Mouse (Mus musculus) olfactory bulb, adult 2 months (tissue): Measurements from ENCODE around the gene Pigs. TPM values are rescaled to one million over a fixed set of nuclear protein-coding genes. Genes with fewer than 3 reads are reported as not detected.

Experiments used
- H3K27ac ChIP-seq: fragments of 200-500 bp; 2 replicates; pipeline ENCODE4 v1.5.1; 2012; ENCODE audit warnings: low read depth, low read length; ENCODE audit not compliant: insufficient read depth
- H3K4me1 ChIP-seq: fragments of 200-500 bp; 2 replicates; pipeline ENCODE4 v1.6.1; 2012; ENCODE audit warnings: low read length; ENCODE audit not compliant: control insufficient read depth, insufficient read depth
- H3K4me3 ChIP-seq: fragments of 200-500 bp; 2 replicates; pipeline ENCODE4 v1.5.1; 2012; ENCODE audit warnings: mild to moderate bottlenecking, low read depth, low read length, moderate library complexity; ENCODE audit not compliant: insufficient read depth
- CTCF ChIP-seq: fragments of 200-500 bp; IDR thresholded peaks from 2 replicates; pipeline ENCODE4 v1.5.1; 2012; ENCODE audit warnings: low read depth, mild to moderate bottlenecking, low read length, moderate library complexity; ENCODE audit not compliant: insufficient read depth
- POLR2A ChIP-seq: fragments of 200-500 bp; IDR thresholded peaks from 2 replicates; pipeline ENCODE4 v1.6.1; 2012; ENCODE audit warnings: mild to moderate bottlenecking, low read depth, low read length, moderate library complexity; ENCODE audit not compliant: insufficient read depth
- WGBS: fragments of 180-500 bp; shearing (Covaris S2); methylation state at CpG from one replicate; pipeline ENCODE4 v1.1.7; 2018; 5-methylcytosine and 5-hydroxymethylcytosine counted together
- polyA plus RNA-seq: library from polyadenylated mRNA; stranded (reverse); fragments of >200 nt; gene quantifications from 2 replicates; pipeline ENCODE4 v1.2.4, GENCODE M21; 2012; ENCODE audit warnings: low replicate concordance; ENCODE audit not compliant: missing spikeins, insufficient read depth, insufficient read length

Gene Pigs
- polyA plus RNA-seq, 1 experiment: not detected

- under 1% methylated on average over 41 of the region's 41 CpGs for WGBS
- Histone ChIP-seq H3K4me1 (peaks cover 8% of the 10 kb centered on the region), H3K27ac (no peak overlapping the region), H3K4me3 (peak overlapping the region; percentile 86)
- TF ChIP-seq POLR2A: no peak
- TF ChIP-seq CTCF: no peak
Observed at GRCm38 (mm10) chr11:78328512-78329056, 369 bp downstream of the Pigs start.

GRCm38 (mm10) chr11:78332676-78333075, 4.5 kb downstream of the Pigs start:
- Histone ChIP-seq H3K27ac (no peak overlapping the region), H3K4me1 (peaks cover 5% of the 10 kb centered on the region), H3K4me3 (no peak overlapping the region)
- 92% methylated on average over 12 of the region's 12 CpGs for WGBS
- no peak for TF ChIP-seq CTCF

GRCm38 (mm10) chr11:78333992-78334391, 5.8 kb downstream of the Pigs start:
- Histone ChIP-seq H3K4me1 (peaks cover 2% of the 10 kb centered on the region), H3K27ac (no peak overlapping the region), H3K4me3 (no peak overlapping the region)
- 92% methylated on average over 5 of the region's 5 CpGs for WGBS
- TF ChIP-seq CTCF (no peak), POLR2A (no peak)

DNA sequence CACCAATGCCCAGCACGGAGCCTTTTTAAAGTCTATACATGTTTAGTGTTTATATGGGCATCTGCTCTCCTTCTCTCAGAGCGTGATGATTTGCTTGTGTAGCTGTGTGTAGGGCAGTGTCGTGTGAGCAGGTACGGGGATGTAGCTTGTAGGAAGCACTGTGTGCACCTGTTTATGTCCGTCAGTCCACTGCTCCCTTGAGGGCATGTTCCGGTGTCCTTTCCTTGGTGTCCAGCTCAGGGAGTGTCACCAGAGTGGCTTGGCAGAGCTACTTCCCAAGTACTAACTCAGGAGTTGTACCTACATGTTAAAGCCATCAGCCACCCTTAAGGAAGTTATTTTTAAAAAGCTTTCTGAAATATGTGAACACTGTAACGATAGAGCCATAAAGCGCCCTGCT, 8.8 kb downstream of the Pigs start:
- no peaks in the 10 kb centered on the region for H3K4me1 ChIP-seq
- TF ChIP-seq POLR2A: no peak
- TF ChIP-seq CTCF: no peak
- H3K4me3 ChIP-seq: no peak overlapping the region
- H3K27ac ChIP-seq: no peak overlapping the region
- 95% methylated on average over 8 of the region's 8 CpGs for WGBS

- Histone ChIP-seq H3K4me3 (no peak overlapping the region), H3K4me1 (peaks cover 18% of the 10 kb centered on the region), H3K27ac (no peak overlapping the region)
- TF ChIP-seq CTCF (no peak), POLR2A (no peak)
- 88% methylated on average over 12 of the region's 12 CpGs for WGBS
Observed at GRCm38 (mm10) chr11:78341702-78342101, 13.5 kb downstream of the Pigs start.

- Histone ChIP-seq H3K4me1 (peaks cover 20% of the 10 kb centered on the region), H3K4me3 (peak within 1 kb of the TSS; percentile 93), H3K27ac (0 out of 2 replicates have a peak within 1 kb of the TSS, but pooled peaks have one; percentile 27)
- WGBS: 1% methylated on average over 64 of the region's 66 CpGs
- TF ChIP-seq CTCF (no peak), POLR2A (peak; percentile 53)
Observed at GRCm38 (mm10) chr11:78343381-78344327, 15.4 kb downstream of the Pigs start, which contains the start of gene Unc119. Gene Unc119 (plus strand): TSS chr11:78343482.

DNA sequence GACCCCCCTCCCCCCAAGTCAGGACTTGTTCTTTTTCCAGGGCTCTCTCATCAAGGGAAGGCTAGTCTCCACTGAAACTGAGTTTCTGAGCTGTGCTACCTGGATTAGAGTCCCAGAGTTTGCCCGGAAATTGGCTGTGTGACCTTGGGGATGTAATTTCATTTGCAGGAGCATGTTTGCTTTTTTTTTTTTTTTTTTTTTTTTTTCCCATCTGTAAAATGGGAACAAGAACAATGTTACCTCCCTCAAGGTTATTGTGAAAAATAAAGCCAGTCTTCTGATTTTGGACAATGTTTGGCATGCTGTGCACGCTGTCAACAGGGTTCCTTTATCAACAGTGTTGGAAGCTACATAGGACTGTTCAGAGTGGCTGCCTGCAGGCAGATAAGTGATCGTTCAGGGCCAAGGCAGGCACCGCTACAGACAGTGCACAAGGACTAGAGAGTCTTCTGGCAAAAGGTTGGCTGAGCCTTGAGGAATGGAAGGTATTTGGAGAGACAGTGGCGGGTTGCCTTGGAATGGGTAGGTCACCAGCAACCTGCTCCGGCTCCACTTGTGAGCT, 16.2 kb downstream of the Pigs start:
- H3K4me3 ChIP-seq: peak overlapping the region; percentile 93
- WGBS: 71% methylated on average over 6 of the region's 6 CpGs
- no peak overlapping the region for H3K27ac ChIP-seq
- TF ChIP-seq CTCF: no peak
- no peak for TF ChIP-seq POLR2A
- H3K4me1 ChIP-seq: peaks cover 20% of the 10 kb centered on the region

- WGBS: 57% methylated on average over 8 of the region's 8 CpGs
- H3K4me3 ChIP-seq: no peak overlapping the region
- H3K27ac ChIP-seq: no peak overlapping the region
- peaks cover 20% of the 10 kb centered on the region for H3K4me1 ChIP-seq
- no peak for TF ChIP-seq CTCF
- TF ChIP-seq POLR2A: no peak
Observed at GRCm38 (mm10) chr11:78344890-78345715, 16.9 kb downstream of the Pigs start.

- TF ChIP-seq CTCF: no peak
- no peak for TF ChIP-seq POLR2A
- WGBS: 82% methylated on average over 7 of the region's 7 CpGs
- Histone ChIP-seq H3K4me3 (no peak overlapping the region), H3K4me1 (peaks cover 20% of the 10 kb centered on the region), H3K27ac (no peak overlapping the region)
Observed at GRCm38 (mm10) chr11:78345801-78346200, 17.6 kb downstream of the Pigs start.
